Mouse (Mus musculus) midbrain, embryonic 14.5 days (tissue): ENCODE measurements at regions not wholly inside any gene's neighbourhood (a gene's known extent, or its start where the extent isn't known, plus 50 kb on each side); places are given as distances from the start of the nearest gene placed in this dataset.
A peak's percentile ranks its signal among the peaks of the same experiment; 100 is the strongest.

ENCODE experiments used
- ATAC-seq: fragments of 200-750 bp; cut with Nextera tagmentation; 2 replicates; pipeline ENCODE4 v1.8.0; 2017; ENCODE audit warnings: moderate number of reproducible peaks, moderate library complexity; ENCODE audit not compliant: low FRiP score, low TSS enrichment
- DNase-seq: peaks from one replicate; pipeline ENCODE4 v3.0.0-alpha.2; 2015
- H3K27ac ChIP-seq: fragments of 300-500 bp; sonication (generic); replicated peaks from 2 replicates; pipeline ENCODE4 v1.5.1; 2014; ENCODE audit warnings: mild to moderate bottlenecking, low read depth, low read length, moderate library complexity
- H3K27me3 ChIP-seq: fragments of 300-500 bp; sonication (generic); 2 replicates; pipeline ENCODE4 v1.6.1; 2014; ENCODE audit warnings: low read length, control low read depth, mixed read lengths; ENCODE audit not compliant: control insufficient read depth, insufficient read depth
- H3K36me3 ChIP-seq: fragments of 300-500 bp; sonication (generic); 2 replicates; pipeline ENCODE4 v1.6.1; 2014; ENCODE audit warnings: low read length, control low read depth; ENCODE audit not compliant: control insufficient read depth, insufficient read depth
- H3K4me1 ChIP-seq: fragments of 300-500 bp; sonication (generic); 2 replicates; pipeline ENCODE4 v1.6.1; 2014; ENCODE audit warnings: mild to moderate bottlenecking, antibody characterized with exemption, low read length, control low read depth; ENCODE audit not compliant: control insufficient read depth, insufficient read depth
- H3K4me2 ChIP-seq: fragments of 300-500 bp; sonication (generic); 2 replicates; pipeline ENCODE4 v1.6.1; 2014; ENCODE audit warnings: mild to moderate bottlenecking, low read length, moderate library complexity
- H3K4me3 ChIP-seq: fragments of 300-500 bp; sonication (generic); replicated peaks from 2 replicates; pipeline ENCODE4 v1.5.1; 2014; ENCODE audit warnings: low read depth, low read length
- H3K9ac ChIP-seq: fragments of 300-500 bp; sonication (generic); replicated peaks from 2 replicates; pipeline ENCODE4 v1.6.1; 2014; ENCODE audit warnings: mild to moderate bottlenecking, low read length, moderate library complexity
- H3K9me3 ChIP-seq: fragments of 300-500 bp; sonication (generic); 2 replicates; pipeline ENCODE4 v1.6.1; 2016; ENCODE audit warnings: low read length, control low read depth, mixed read lengths; ENCODE audit not compliant: control insufficient read depth
- WGBS: fragments of 180-500 bp; shearing (Covaris S2); extraction: QIAGEN DNeasy Blood & Tissue Kit; methylation state at CpG from one replicate; pipeline ENCODE4 v1.1.7; 2014; 5-methylcytosine and 5-hydroxymethylcytosine counted together

GRCm38 (mm10) chr4:29119480-29120153 is 306.7 kb downstream of the Epha7 start:
- Histone ChIP-seq H3K27me3 (peaks cover 14% of the 10 kb centered on the region), H3K9me3 (no peaks in the 10 kb centered on the region), H3K27ac (no peak overlapping the region), H3K9ac (no peak overlapping the region), H3K4me3 (no peak overlapping the region), H3K4me2 (no peak overlapping the region), H3K36me3 (no peaks in the 10 kb centered on the region), H3K4me1 (0 out of 2 replicates have a peak, but pooled peaks cover 4% of the 10 kb centered on the region)
- 13% methylated on average over 9 of the region's 9 CpGs for WGBS
- DNase-seq (peak; percentile 38), ATAC-seq (peak; percentile 37; the same call in 1 of the 2 replicates)

DNA sequence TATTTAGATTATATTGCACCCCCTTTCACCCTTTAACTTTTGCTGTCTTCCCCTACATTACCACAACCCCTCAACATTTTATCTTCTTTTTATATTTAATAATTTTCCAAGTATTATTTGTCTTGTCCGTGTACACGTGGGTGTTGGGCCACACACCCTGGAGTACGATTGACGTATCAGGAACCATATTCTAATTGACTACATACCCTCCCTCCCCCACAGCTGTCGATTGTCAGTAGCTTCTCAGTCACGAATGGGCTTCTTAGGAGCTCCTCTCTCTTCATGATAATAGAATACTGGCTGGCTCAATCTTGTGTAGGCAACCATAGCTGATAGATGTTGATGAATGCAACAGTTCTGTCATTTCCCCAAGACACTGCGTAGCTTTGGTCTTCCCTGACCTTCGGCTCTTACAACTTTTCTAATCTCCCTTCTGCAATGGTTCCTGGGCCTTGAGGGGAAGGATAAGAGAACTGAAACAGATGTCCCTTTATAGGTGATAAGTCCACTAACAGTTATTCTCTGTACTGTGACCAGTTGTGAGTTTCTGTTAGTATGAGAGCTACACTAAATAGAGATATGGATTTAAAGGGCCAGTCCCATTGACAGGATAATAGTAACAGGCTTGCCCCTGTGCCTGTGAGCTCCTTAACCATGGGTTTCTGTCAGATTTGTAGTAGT is 310.9 kb downstream of the Epha7 start:
- no peak overlapping the region for H3K4me2 ChIP-seq
- H3K4me1 ChIP-seq = 0 out of 2 replicates have a peak, but pooled peaks cover 4% of the 10 kb centered on the region
- H3K36me3 ChIP-seq = no peaks in the 10 kb centered on the region
- ATAC-seq (no peak), DNase-seq (no peak)
- WGBS = 84% methylated on average over 8 of the region's 8 CpGs
- H3K27me3 ChIP-seq = peaks cover 15% of the 10 kb centered on the region
- H3K9me3 ChIP-seq = no peaks in the 10 kb centered on the region
- no peak overlapping the region for H3K4me3 ChIP-seq
- H3K9ac ChIP-seq = no peak overlapping the region
- H3K27ac ChIP-seq = no peak overlapping the region

- Histone ChIP-seq H3K4me3 (no peak overlapping the region), H3K9ac (no peak overlapping the region), H3K36me3 (no peaks in the 10 kb centered on the region), H3K4me1 (no peaks in the 10 kb centered on the region), H3K4me2 (no peak overlapping the region), H3K9me3 (no peaks in the 10 kb centered on the region), H3K27ac (no peak overlapping the region), H3K27me3 (peaks cover 4% of the 10 kb centered on the region; the same call in 1 of the 2 replicates)
- ATAC-seq = no peak
- DNase-seq = no peak
These were observed 317.6 kb downstream of the Epha7 start for GRCm38 (mm10) chr4:29130485-29130884.

- no peaks in the 10 kb centered on the region; the same call in 1 of the 2 replicates for H3K27me3 ChIP-seq
- no peak overlapping the region for H3K9ac ChIP-seq
- no peaks in the 10 kb centered on the region for H3K9me3 ChIP-seq
- H3K4me3 ChIP-seq = no peak overlapping the region
- WGBS = 77% methylated on average over 21 of the region's 21 CpGs
- no peak overlapping the region for H3K4me2 ChIP-seq
- no peak for DNase-seq
- H3K36me3 ChIP-seq = no peaks in the 10 kb centered on the region
- no peak for ATAC-seq
- H3K4me1 ChIP-seq = no peaks in the 10 kb centered on the region
- H3K27ac ChIP-seq = no peak overlapping the region
These were observed 320.7 kb downstream of the Epha7 start for GRCm38 (mm10) chr4:29133404-29134307.

DNA sequence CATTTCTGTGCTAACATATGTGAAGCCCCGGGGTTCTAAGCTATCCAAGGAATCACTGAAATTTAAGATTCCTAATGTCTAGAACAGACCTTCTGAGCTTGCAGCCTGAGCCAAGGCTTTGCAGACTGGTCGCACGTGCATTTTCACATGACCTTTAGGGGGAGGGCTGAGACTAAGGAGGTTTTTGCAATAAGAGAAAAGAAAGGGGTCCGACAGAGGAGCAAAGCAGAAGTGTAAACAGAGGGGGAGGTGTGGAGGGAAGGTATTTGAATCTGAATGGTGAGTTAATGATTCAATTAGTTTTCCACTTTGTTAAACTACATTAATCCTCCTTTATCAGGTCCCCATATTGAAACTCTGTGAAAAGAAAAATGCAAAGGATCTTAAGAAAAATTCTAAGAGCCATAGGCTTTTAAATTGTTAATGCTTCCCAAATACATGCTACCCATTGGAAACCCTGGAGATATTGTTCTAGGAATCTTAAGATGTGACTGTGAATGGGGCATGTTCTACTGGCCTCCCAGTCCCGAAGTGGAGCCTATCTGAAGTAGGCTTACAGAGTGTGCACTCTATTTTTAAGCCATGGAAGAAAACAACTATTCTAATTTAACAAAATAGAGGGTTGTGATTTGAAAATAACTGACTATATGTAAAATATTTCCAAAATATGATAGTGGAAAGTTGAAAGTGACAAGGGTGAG is 322.9 kb downstream of the Epha7 start:
- Histone ChIP-seq H3K4me1 (no peaks in the 10 kb centered on the region), H3K9me3 (no peaks in the 10 kb centered on the region), H3K27me3 (no peaks in the 10 kb centered on the region; the same call in 1 of the 2 replicates), H3K36me3 (no peaks in the 10 kb centered on the region), H3K27ac (no peak overlapping the region), H3K4me3 (no peak overlapping the region), H3K4me2 (no peak overlapping the region), H3K9ac (no peak overlapping the region)
- ATAC-seq (no peak; the same call in 1 of the 2 replicates), DNase-seq (no peak)
- WGBS = 11% methylated on average over 5 of the region's 5 CpGs

- Histone ChIP-seq H3K4me2 (no peak overlapping the region), H3K36me3 (no peaks in the 10 kb centered on the region), H3K9me3 (no peaks in the 10 kb centered on the region), H3K4me3 (no peak overlapping the region), H3K27me3 (no peaks in the 10 kb centered on the region), H3K9ac (no peak overlapping the region), H3K4me1 (no peaks in the 10 kb centered on the region), H3K27ac (no peak overlapping the region)
- WGBS = 84% methylated on average over 8 of the region's 8 CpGs
- no peak for ATAC-seq
- DNase-seq = no peak
These were observed 325.9 kb downstream of the Epha7 start for GRCm38 (mm10) chr4:29138771-29139301.

- Histone ChIP-seq H3K9ac (no peak overlapping the region), H3K4me2 (no peak overlapping the region), H3K27ac (no peak overlapping the region), H3K27me3 (no peaks in the 10 kb centered on the region), H3K36me3 (no peaks in the 10 kb centered on the region), H3K4me3 (no peak overlapping the region), H3K9me3 (no peaks in the 10 kb centered on the region), H3K4me1 (no peaks in the 10 kb centered on the region)
- no peak for ATAC-seq
- no peak for DNase-seq
- 97% methylated on average over 1 of the region's 1 CpGs for WGBS
These were observed 330.5 kb downstream of the Epha7 start for GRCm38 (mm10) chr4:29143415-29143814.

GRCm38 (mm10) chr4:29145242-29145641 is 332.3 kb downstream of the Epha7 start:
- Histone ChIP-seq H3K27me3 (no peaks in the 10 kb centered on the region), H3K4me1 (no peaks in the 10 kb centered on the region), H3K4me3 (no peak overlapping the region), H3K9me3 (no peaks in the 10 kb centered on the region), H3K4me2 (no peak overlapping the region), H3K27ac (no peak overlapping the region), H3K36me3 (no peaks in the 10 kb centered on the region), H3K9ac (no peak overlapping the region)
- WGBS = 89% methylated on average over 4 of the region's 4 CpGs
- DNase-seq = no peak
- no peak for ATAC-seq
